Mouse (Mus musculus) lung, embryonic 14.5 days (tissue): ENCODE measurements at regions not wholly inside any gene's neighbourhood (a gene's known extent, or its start where the extent isn't known, plus 50 kb on each side); places are given as distances from the start of the nearest gene placed in this dataset.

ENCODE experiments used
- ATAC-seq: fragments of 200-750 bp; cut with Nextera tagmentation; 2 replicates; pipeline ENCODE4 v1.8.0; 2017; ENCODE audit warnings: mild to moderate bottlenecking, moderate TSS enrichment, moderate library complexity; ENCODE audit not compliant: insufficient read depth
- DNase-seq: peaks from one replicate; pipeline ENCODE4 v3.0.0-alpha.2; 2015
- H3K27ac ChIP-seq: fragments of 300-500 bp; sonication (generic); 2 replicates; pipeline ENCODE4 v1.5.1; 2014; ENCODE audit warnings: low read depth, mild to moderate bottlenecking, moderate library complexity
- H3K27me3 ChIP-seq: fragments of 300-500 bp; sonication (generic); 2 replicates; pipeline ENCODE4 v1.6.1; 2014; ENCODE audit warnings: low read length, control low read depth; ENCODE audit not compliant: insufficient read depth
- H3K36me3 ChIP-seq: fragments of 300-500 bp; sonication (generic); 2 replicates; pipeline ENCODE4 v1.6.1; 2014; ENCODE audit warnings: control low read depth; ENCODE audit not compliant: insufficient read depth
- H3K4me1 ChIP-seq: fragments of 300-500 bp; sonication (generic); 2 replicates; pipeline ENCODE4 v1.6.1; 2014; ENCODE audit warnings: antibody characterized with exemption, control low read depth; ENCODE audit not compliant: insufficient read depth
- H3K4me2 ChIP-seq: fragments of 300-500 bp; sonication (generic); 2 replicates; pipeline ENCODE4 v1.6.1; 2014; ENCODE audit warnings: mild to moderate bottlenecking
- H3K4me3 ChIP-seq: fragments of 300-500 bp; sonication (generic); 2 replicates; pipeline ENCODE4 v1.5.1; 2014; ENCODE audit warnings: low read depth, low read length
- H3K9ac ChIP-seq: fragments of 300-500 bp; sonication (generic); 2 replicates; pipeline ENCODE4 v1.6.1; 2014
- H3K9me3 ChIP-seq: fragments of 300-500 bp; sonication (generic); 2 replicates; pipeline ENCODE4 v1.6.1; 2016; ENCODE audit warnings: low read depth, low read length, control low read depth
- CTCF ChIP-seq: IDR thresholded peaks from 2 replicates; pipeline ENCODE4 v1.5.1; 2016; ENCODE audit warnings: antibody characterized with exemption, low read depth
- WGBS: fragments of 180-500 bp; shearing (Covaris S2); extraction: QIAGEN DNeasy Blood & Tissue Kit; methylation state at CpG from one replicate; pipeline ENCODE4 v1.1.7; 2014; 5-methylcytosine and 5-hydroxymethylcytosine counted together

GRCm38 (mm10) chr10:37603529-37603928 is 464.8 kb upstream of the Marcks start:
- ATAC-seq (no peak), DNase-seq (peak; percentile 35)
- Histone ChIP-seq H3K27me3 (no peaks in the 10 kb centered on the region), H3K9me3 (no peaks in the 10 kb centered on the region), H3K4me3 (no peak overlapping the region), H3K27ac (peak overlapping the region; percentile 46; the same call in 1 of the 2 replicates), H3K36me3 (no peaks in the 10 kb centered on the region), H3K4me1 (no peaks in the 10 kb centered on the region), H3K9ac (no peak overlapping the region), H3K4me2 (no peak overlapping the region)
- WGBS: 23% methylated on average over 1 of the region's 1 CpGs
- TF ChIP-seq CTCF: no peak

GRCm38 (mm10) chr10:37602936-37603335 is 464.2 kb upstream of the Marcks start:
- peak; percentile 60; the same call in 1 of the 2 replicates for ATAC-seq
- WGBS: 33% methylated on average over 2 of the region's 2 CpGs
- Histone ChIP-seq H3K9ac (no peak overlapping the region), H3K9me3 (no peaks in the 10 kb centered on the region), H3K4me1 (no peaks in the 10 kb centered on the region), H3K27me3 (no peaks in the 10 kb centered on the region), H3K4me3 (no peak overlapping the region), H3K36me3 (no peaks in the 10 kb centered on the region), H3K27ac (peak overlapping the region; percentile 46; the same call in 1 of the 2 replicates), H3K4me2 (no peak overlapping the region)
- TF ChIP-seq CTCF: no peak
- DNase-seq: peak; percentile 58

- TF ChIP-seq CTCF: no peak
- 60% methylated on average over 2 of the region's 2 CpGs for WGBS
- Histone ChIP-seq H3K4me2 (no peak overlapping the region), H3K9ac (no peak overlapping the region), H3K4me3 (no peak overlapping the region), H3K4me1 (no peaks in the 10 kb centered on the region), H3K27ac (no peak overlapping the region), H3K9me3 (no peaks in the 10 kb centered on the region), H3K36me3 (no peaks in the 10 kb centered on the region), H3K27me3 (no peaks in the 10 kb centered on the region)
- ATAC-seq: no peak
- DNase-seq: peak; percentile 11
Observed at GRCm38 (mm10) chr10:37589889-37590288, 451.2 kb upstream of the Marcks start.

- Histone ChIP-seq H3K4me2 (no peak overlapping the region), H3K27ac (no peak overlapping the region), H3K36me3 (no peaks in the 10 kb centered on the region), H3K4me3 (no peak overlapping the region), H3K4me1 (no peaks in the 10 kb centered on the region), H3K9ac (no peak overlapping the region), H3K27me3 (no peaks in the 10 kb centered on the region), H3K9me3 (no peaks in the 10 kb centered on the region)
- ATAC-seq (no peak), DNase-seq (no peak)
- no peak for TF ChIP-seq CTCF
- 88% methylated on average over 1 of the region's 1 CpGs for WGBS
Observed at GRCm38 (mm10) chr10:37589009-37589408, 450.3 kb upstream of the Marcks start.

GRCm38 (mm10) chr10:37571171-37571570 is 432.5 kb upstream of the Marcks start:
- no peak overlapping the region for H3K9ac ChIP-seq
- DNase-seq (peak; percentile 39), ATAC-seq (no peak)
- WGBS: 72% methylated on average over 2 of the region's 2 CpGs
- no peaks in the 10 kb centered on the region for H3K4me1 ChIP-seq
- H3K36me3 ChIP-seq: no peaks in the 10 kb centered on the region
- no peak overlapping the region for H3K27ac ChIP-seq
- no peak overlapping the region for H3K4me3 ChIP-seq
- H3K27me3 ChIP-seq: no peaks in the 10 kb centered on the region
- no peaks in the 10 kb centered on the region for H3K9me3 ChIP-seq
- no peak for TF ChIP-seq CTCF
- no peak overlapping the region for H3K4me2 ChIP-seq

- Histone ChIP-seq H3K36me3 (no peaks in the 10 kb centered on the region), H3K27me3 (no peaks in the 10 kb centered on the region), H3K4me3 (no peak overlapping the region), H3K9me3 (no peaks in the 10 kb centered on the region), H3K9ac (no peak overlapping the region), H3K4me2 (no peak overlapping the region), H3K4me1 (no peaks in the 10 kb centered on the region), H3K27ac (no peak overlapping the region)
- DNase-seq (no peak), ATAC-seq (no peak)
- TF ChIP-seq CTCF: no peak
- WGBS: 74% methylated on average over 2 of the region's 2 CpGs
Observed at GRCm38 (mm10) chr10:37561705-37562104, 423.0 kb upstream of the Marcks start.

GRCm38 (mm10) chr10:37549446-37549845 is 410.7 kb upstream of the Marcks start:
- Histone ChIP-seq H3K9ac (no peak overlapping the region), H3K9me3 (no peaks in the 10 kb centered on the region), H3K4me1 (no peaks in the 10 kb centered on the region), H3K4me2 (no peak overlapping the region), H3K27me3 (no peaks in the 10 kb centered on the region), H3K4me3 (no peak overlapping the region), H3K27ac (no peak overlapping the region), H3K36me3 (no peaks in the 10 kb centered on the region)
- 87% methylated on average over 2 of the region's 2 CpGs for WGBS
- DNase-seq (no peak), ATAC-seq (no peak)
- TF ChIP-seq CTCF: no peak

GRCm38 (mm10) chr10:37540703-37541102 is 402.0 kb upstream of the Marcks start:
- no peaks in the 10 kb centered on the region for H3K4me1 ChIP-seq
- WGBS: 63% methylated on average over 1 of the region's 1 CpGs

More at GRCm38 (mm10) chr10:37540703-37541102, 402.0 kb upstream of the Marcks start:
- H3K4me2 ChIP-seq: no peak overlapping the region
- H3K4me3 ChIP-seq: no peak overlapping the region
- H3K36me3 ChIP-seq: no peaks in the 10 kb centered on the region
- no peak for TF ChIP-seq CTCF
- no peak overlapping the region for H3K27ac ChIP-seq
- no peaks in the 10 kb centered on the region for H3K27me3 ChIP-seq
- ATAC-seq (no peak), DNase-seq (no peak)
- H3K9ac ChIP-seq: no peak overlapping the region
- no peaks in the 10 kb centered on the region for H3K9me3 ChIP-seq
